Mouse (Mus musculus) urinary bladder, postnatal 10 days (tissue): ENCODE results near the gene Gsta2.
"Not testable (repeated sequence)": the region's sequence is repeated elsewhere in the genome, so short reads cannot be mapped to it uniquely, and the experiment has no call there.

ENCODE experiments used
- DNase-seq: peaks from one replicate; pipeline ENCODE4 v3.0.0; 2022; ENCODE audit warnings: low spot score

Gsta2 gene

GRCm38 (mm10) chr9:78365850-78366544, 10.4 kb upstream of the Gsta2 start:
- DNase-seq, result no peak

- no peak for DNase-seq
Measured at GRCm38 (mm10) chr9:78364701-78365100, 9.1 kb upstream of the Gsta2 start.

GRCm38 (mm10) chr9:78363374-78363773, 7.8 kb upstream of the Gsta2 start:
- DNase-seq, result no peak

- no peak for DNase-seq
Measured at GRCm38 (mm10) chr9:78360484-78360872, 4.9 kb upstream of the Gsta2 start.

GRCm38 (mm10) chr9:78359750-78360483, 4.3 kb upstream of the Gsta2 start:
- no peak for DNase-seq

GRCm38 (mm10) chr9:78358053-78358452, 2.5 kb upstream of the Gsta2 start:
- DNase-seq, result peak; percentile 32

- no peak for DNase-seq
Measured at GRCm38 (mm10) chr9:78354665-78355578, 666 bp downstream of the Gsta2 start.

- DNase-seq, result no peak
Measured at GRCm38 (mm10) chr9:78351504-78352220, 3.9 kb downstream of the Gsta2 start.

GRCm38 (mm10) chr9:78350007-78350406, 5.6 kb downstream of the Gsta2 start:
- DNase-seq, result not testable (repeated sequence)

- not testable (repeated sequence) for DNase-seq
Measured at GRCm38 (mm10) chr9:78349141-78349540, 6.4 kb downstream of the Gsta2 start.

- not testable (repeated sequence) for DNase-seq
Measured at GRCm38 (mm10) chr9:78348206-78349004, 7.2 kb downstream of the Gsta2 start.

GRCm38 (mm10) chr9:78347004-78347403, 8.6 kb downstream of the Gsta2 start:
- DNase-seq, result no peak

- DNase-seq, result not testable (repeated sequence)
Measured at GRCm38 (mm10) chr9:78345235-78345634, 10.4 kb downstream of the Gsta2 start.

- DNase-seq, result not testable (repeated sequence)
Measured at GRCm38 (mm10) chr9:78343055-78343454, 12.5 kb downstream of the Gsta2 start.

- not testable (repeated sequence) for DNase-seq
Measured at GRCm38 (mm10) chr9:78342494-78342893, 13.1 kb downstream of the Gsta2 start.

- DNase-seq, result not testable (repeated sequence)
Measured at GRCm38 (mm10) chr9:78340324-78340723, 15.3 kb downstream of the Gsta2 start.

- DNase-seq, result not testable (repeated sequence)
Measured at GRCm38 (mm10) chr9:78337050-78337449, 18.5 kb downstream of the Gsta2 start.

GRCm38 (mm10) chr9:78327289-78327688, 28.3 kb downstream of the Gsta2 start, which contains the start of gene Omt2b:
Omt2b (plus strand) TSS chr9:78327589.
- not testable (repeated sequence) for DNase-seq

- DNase-seq, result no peak
Measured at GRCm38 (mm10) chr9:78319499-78319898, 36.1 kb downstream of the Gsta2 start.

- DNase-seq, result no peak
Measured at GRCm38 (mm10) chr9:78314696-78315095, 40.9 kb downstream of the Gsta2 start, which contains the start of gene Omt2a. Omt2a (minus strand) TSS chr9:78314796.

GRCm38 (mm10) chr9:78308122-78308521, 47.5 kb downstream of the Gsta2 start:
- not testable (repeated sequence) for DNase-seq
